Mouse (Mus musculus) inflammation-experienced regulatory T-cells, adult 6 months (primary cell): Measurements from ENCODE around the gene Rangrf. TPM values are rescaled to one million over a fixed set of nuclear protein-coding genes. Genes with fewer than 3 reads are reported as not detected.
A peak's percentile ranks its signal among the peaks of the same experiment; 100 is the strongest.
"Not testable (repeated sequence)": the region's sequence is repeated elsewhere in the genome, so short reads cannot be mapped to it uniquely, and the experiment has no call there.

ENCODE experiments used
- ATAC-seq: one replicate; pipeline ENCODE4 v1.8.0; 2017
- polyA plus RNA-seq, 3 experiments: library from polyadenylated mRNA; unstranded; fragments of 100-300 nt; shearing (Covaris generic); gene quantifications; one replicate each; pipeline ENCODE4 v1.2.1; 2017

Gene Rangrf
- 10 to 100 TPM; 13.7 to 72.0 (median 38.3) TPM for polyA plus RNA-seq

DNA sequence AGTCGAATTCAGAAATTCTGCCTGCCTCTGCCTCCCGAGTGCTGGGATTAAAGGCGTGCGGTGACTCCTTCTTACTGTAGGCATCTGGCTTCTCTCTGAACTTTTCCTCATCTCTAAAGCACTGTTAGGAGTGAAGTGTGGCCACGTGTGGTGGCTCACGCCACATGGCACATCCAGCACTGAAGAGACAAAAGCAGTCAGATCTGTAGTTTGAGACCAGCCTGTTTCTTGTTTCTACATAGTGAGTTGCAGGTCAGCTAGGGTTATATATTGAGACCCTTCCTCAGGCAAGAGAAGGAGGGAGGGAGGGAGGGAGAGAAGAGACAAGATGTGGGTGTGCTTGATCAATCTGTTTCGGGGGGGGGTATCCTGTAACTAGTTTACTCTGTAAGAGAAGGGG is at the start of gene Rangrf:
Rangrf (minus strand) TSS at position 101 of the 400 bp plus-strand sequence.
- no peak for ATAC-seq

DNA sequence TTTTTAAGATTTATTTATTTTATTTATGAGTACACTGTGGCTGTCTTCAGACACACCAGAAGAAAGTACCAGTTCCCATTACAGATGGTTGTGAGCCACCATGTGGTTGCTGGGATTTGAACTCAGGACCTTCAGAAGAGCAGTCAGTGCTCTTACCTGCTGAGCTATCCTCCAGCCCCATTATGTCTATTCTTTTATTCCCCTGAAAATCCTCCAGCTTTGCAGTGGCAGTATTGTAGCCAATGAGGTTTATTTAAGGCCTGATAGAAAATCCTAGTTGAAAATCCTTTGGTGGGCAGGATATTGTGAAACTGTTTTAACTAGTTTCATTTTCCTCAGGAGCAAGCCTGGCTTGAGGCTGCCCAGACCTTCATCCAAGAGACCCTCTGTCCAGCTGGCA is 45.7 kb upstream of the Rangrf start:
- no peak for ATAC-seq

GRCm38 (mm10) chr11:69016755-69017154 is 41.8 kb upstream of the Rangrf start:
- no peak for ATAC-seq

DNA sequence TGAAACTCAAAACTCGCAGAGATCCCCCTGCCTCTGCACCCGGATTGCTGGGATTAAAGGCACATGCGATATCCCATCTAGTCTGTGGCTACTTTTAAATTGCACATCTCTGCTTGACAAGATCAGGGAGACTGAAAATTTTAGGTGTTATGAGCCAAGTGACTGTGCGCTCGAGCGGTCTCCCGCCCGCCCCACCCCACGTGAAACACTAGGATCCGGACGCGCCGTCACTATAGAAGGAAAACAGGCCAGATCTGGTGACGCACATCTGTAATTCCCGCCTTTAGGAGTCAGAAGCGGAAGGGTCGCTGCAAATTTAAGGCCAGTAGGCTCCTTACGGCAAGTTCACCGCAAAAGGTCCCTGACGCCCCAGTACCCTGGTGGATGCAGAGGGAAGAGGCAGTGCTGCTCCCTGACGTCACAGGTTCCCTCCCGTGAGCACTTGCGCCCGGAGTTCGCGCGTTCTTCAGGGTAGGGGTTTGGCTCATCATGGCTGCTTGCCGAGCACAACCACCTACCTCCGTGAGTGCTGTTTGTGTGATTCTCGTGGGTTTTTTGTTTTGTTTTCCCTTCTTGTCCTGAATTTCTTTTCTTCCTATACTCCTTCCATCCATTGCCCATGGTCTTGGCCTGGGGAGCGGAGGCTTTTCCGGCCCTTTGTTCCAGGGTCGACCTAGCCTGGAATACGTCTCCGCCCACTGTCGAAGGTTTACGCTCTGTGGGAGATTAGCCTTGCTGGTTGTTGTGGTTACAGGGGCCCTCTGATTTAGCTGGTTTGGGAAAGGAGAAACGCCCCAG is 40.9 kb upstream of the Rangrf start, which contains the start of gene Ctc1:
Ctc1 (plus strand) TSS at position 268 of the 798 bp plus-strand sequence.
- ATAC-seq: peak; percentile 96

GRCm38 (mm10) chr11:69012071-69012601 is 37.2 kb upstream of the Rangrf start:
- peak; percentile 69 for ATAC-seq

- not testable (repeated sequence) for ATAC-seq
Measured at GRCm38 (mm10) chr11:69011445-69011844, 36.5 kb upstream of the Rangrf start.

DNA sequence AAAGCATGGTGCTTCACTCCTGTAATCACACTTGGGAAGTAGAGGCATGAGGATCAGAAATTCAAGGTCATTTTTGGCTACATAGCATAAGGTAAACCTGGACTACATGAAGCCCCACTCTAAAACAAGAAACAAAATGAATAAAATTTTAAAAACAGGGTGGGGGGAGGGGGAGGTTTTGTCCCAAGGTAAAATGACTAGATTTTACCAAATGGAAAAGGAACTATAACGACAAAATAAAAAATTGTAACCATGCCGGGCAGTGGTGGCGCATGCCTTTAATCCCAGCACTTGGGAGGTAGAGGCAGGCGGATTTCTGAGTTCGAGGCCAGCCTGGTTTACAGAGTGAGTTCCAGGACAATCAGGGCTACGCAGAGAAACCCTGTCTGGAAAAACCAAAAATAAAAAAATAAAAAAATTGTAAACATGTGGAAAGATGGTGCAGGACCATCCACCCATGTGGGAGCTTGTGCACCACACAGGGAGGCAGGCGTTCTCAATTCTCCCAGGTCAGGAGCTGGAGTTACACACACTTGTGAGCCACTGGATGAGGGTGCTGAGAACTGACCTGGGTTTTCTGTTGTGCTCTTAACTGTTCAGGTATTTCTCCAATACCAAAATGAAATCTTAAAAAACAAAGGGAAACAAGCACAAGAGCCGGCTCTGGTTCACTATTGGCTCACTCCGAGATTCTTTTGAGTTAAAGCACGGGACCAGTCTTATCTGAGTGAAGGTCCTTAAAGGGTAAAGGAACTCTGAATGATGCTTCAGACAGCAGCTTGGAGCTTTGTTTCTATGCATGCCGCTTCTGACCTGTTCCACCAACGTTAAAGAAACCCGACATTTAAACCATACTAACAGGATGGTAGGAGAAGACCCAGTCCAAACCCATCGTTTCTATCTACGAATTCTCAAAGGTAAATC is 35.7 kb upstream of the Rangrf start:
- ATAC-seq: no peak

DNA sequence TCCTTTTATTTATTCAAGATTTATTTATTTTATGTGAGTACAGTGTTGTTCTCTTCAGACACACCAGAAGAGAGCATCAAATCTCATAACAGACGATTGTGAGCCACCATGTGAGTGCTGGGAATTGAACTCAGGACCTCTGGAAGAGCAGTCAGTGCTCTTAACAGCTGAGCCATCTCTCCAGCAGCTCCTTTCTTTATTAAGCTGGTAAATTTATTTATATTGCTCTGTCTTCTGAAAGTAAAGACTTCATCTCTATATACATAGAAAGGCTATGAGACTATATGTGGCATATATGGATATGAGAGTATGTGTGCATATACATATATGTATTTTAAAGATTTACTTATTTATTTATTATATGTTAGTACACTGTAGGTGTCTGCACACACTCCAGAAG is 34.5 kb upstream of the Rangrf start:
- ATAC-seq: no peak

GRCm38 (mm10) chr11:69008182-69009121 is 33.5 kb upstream of the Rangrf start, which contains the start of gene Pfas:
Gene Pfas, minus strand, starts transcription at chr11:69008460.
- ATAC-seq: peak; percentile 72

DNA sequence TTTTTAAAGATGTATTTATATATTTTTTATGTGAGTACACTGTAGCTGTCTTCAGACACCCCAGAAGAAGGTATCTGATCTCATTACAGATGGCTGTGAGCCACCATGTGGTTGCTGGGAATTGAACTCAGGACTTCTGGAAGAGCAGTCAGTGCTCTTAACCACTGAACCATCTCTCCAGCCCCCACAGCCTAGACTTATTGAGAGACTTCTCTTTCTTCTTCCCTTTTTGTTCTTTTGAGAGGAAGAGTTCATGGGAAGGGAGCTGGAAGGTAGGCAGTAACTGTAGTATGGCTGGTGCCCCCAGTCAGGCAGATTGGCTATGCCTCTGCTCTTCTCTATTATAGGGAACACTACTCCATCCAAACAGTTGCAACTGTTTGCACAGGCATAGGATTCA is 31.6 kb upstream of the Rangrf start:
- not testable (repeated sequence) for ATAC-seq

DNA sequence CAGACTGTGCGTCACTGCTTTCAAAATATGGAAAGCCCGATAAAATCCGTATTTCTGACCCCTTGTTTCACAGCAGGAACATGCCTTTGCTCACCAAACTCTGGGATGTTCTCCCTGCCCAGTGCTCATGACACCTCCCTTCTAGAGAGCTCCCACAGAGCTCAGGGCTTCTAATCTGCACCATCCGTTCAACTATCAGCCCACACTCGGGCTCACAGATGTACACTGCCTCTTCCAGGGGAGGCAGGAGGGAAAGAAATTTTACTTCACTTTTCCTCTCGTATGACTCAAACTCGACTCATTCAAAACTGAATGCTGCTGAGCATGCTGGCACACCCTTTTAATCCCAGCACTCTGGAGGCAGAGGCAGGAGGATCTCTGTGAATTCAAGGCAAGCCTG is 30.2 kb upstream of the Rangrf start:
- ATAC-seq: no peak

GRCm38 (mm10) chr11:69003592-69003991 is 28.6 kb upstream of the Rangrf start:
- no peak for ATAC-seq

DNA sequence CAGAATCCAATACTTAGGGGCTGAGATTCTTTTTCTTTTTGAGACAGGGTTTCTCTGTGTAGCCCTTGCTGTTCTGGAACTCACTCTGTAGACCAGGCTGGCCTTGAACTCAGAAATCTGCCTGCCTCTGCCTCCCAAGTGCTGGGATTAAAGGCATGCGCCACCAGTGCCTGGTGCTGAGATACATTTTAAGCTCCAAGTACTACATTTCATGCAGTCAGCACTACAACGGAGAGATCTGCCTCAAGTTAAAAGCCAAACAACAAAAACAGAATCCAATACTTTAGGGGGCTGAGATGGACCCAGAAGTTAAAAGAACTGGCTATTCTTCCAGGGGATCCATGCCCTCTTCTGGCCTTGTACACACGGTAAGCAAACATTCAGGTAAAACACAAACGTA is 27.8 kb upstream of the Rangrf start:
- ATAC-seq: not testable (repeated sequence)

GRCm38 (mm10) chr11:68997080-68997479 is 22.1 kb upstream of the Rangrf start:
- ATAC-seq: no peak

- no peak for ATAC-seq
Measured at GRCm38 (mm10) chr11:68994377-68994776, 19.4 kb upstream of the Rangrf start.

DNA sequence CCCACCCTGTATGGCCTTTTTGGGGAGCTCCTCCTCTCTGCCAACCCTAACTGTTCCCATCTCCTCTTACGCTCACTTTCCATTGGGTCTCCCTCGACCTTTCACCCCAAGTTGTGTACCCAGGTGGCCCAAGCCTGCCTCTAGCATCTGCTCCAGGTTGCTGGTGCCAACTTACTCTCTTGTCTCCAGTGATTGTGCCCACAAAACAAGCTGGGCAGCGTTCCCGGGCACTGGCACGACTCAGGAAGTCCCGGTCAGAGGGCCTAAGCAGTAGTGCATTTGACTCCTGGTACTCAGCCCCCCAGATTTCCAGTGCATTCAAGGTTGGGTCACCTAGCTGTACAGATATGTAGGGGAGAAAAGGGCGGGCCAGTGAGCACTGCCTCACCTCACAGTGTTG is 18.1 kb upstream of the Rangrf start:
- ATAC-seq: no peak

DNA sequence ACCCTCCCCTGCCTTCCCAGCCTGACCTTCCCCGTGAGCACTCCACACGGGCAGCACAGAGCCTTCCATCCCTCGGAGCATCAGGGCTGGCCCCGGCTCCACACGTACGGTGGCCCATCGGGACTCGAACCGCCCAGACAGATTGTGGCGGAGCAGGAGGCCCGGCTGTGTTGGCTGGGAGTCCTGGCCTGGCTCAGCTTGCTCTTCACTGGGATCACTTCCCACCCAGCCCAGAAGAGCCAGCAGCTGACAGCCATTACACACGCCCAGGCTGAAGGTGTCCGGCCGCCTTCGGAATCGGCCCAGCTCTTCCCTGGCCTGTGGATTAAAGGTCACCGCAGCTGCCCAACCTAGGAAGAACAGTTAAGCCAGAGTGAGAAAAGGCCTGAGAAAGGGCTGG is 13.4 kb upstream of the Rangrf start:
- ATAC-seq: no peak

DNA sequence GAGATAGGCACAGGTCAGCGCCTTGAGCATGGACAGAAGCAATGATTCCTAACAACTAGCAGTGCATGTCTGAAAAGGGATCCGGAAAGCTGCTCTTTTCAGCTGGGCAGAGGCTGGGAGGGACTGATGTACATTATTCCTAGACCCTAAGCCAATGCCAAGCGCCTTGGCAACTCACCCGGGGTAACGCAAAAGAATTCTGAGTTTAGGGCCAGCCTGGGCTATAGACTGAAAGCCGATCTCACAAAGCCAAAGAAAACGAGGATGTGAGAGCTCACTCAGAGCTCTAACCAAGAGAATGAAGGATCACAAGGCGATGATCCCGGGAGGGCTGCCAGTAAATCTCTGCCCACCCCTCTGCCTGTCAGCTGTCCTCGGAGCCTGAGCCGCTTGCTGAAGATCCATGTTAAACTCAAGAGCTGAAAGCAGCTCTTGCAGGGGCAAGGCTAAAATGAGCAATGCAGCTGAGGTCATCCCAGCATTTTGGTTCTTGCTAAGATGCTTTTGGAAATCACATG is 12.4 kb upstream of the Rangrf start:
- no peak for ATAC-seq

DNA sequence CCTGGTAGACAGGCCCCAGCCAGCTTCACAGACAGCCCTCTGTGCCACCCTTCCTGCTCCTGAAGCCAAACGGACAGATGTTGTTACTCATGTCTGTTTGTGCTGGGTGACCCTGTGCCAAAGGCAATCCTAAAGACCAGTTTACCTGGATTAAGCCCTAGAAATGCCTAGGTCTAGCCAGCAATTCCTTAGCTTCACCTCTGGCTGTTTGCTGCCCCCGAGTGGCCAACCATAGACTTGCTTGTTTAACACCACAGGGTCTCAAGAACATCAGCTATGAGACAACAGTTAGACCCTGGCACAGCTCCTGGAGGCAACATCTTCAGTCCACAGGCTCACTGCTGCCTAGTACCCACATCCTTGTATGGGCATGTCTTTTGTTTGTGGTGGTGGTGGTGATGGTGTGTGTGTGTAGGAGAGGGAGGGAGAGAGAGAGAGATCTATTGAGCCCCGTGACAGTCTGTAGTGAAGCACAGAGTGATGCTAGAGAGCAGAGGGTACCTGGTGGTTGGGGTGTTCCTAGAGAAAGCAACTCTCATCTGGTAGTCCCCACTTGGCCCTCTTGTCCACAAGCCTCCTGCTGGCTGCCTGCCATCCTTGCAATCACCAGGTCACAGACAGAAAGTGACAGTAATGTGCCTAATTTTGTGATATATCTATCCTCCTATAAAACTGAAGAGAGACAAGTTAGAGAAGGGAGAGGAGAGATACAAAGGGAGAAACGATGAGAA is 7.8 kb upstream of the Rangrf start:
- ATAC-seq: no peak

DNA sequence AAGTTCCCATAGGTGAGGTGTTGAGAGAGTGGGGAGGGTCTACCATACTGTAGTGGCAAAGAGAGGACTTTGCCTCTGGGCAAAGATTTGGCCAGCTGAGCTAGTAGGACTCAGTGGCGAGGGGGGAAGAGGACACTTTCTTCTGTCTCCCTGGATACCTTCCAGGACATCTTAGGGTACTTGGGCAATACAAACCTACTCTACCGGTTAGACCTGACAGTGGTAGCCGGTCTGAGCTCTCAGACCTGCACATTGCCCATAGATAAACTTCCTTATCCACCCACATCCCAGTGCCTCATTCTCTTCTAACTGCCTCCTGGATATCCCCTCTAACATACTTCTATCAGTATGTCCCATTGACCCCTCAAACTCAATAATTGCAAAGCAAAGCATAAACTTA is 5.9 kb upstream of the Rangrf start:
- no peak for ATAC-seq

- ATAC-seq: no peak
Measured at GRCm38 (mm10) chr11:68979320-68979733, 4.3 kb upstream of the Rangrf start.
